Mouse (Mus musculus): Measurements from ENCODE around the gene Tspo.

The Tspo gene

DNA sequence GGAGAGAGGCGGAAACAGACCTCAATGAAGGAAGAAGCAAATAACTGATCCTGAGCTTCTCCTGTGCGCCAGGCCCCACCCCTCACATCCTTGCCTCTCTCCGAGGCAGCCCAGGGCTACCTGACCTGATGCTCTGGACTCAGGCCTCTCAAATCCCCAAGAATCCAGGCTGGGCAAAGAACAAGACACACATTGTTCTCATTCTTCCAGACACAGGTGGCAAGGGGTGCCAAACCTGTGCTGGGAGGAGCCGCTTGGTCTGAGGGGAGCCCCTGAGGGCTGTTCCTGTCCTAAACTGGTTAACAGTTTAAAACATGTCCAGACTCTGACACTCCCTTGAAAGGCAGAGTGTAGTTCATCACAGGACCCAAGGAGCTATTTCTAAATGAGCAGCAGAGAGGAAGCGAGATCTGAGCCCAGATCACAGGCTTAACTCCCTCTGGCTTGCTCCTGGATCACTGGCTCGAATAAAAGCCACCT is 21.4 kb downstream of the Tspo start:
- no peak for DNase-seq (ENCODE audit: low read depth)

DNA sequence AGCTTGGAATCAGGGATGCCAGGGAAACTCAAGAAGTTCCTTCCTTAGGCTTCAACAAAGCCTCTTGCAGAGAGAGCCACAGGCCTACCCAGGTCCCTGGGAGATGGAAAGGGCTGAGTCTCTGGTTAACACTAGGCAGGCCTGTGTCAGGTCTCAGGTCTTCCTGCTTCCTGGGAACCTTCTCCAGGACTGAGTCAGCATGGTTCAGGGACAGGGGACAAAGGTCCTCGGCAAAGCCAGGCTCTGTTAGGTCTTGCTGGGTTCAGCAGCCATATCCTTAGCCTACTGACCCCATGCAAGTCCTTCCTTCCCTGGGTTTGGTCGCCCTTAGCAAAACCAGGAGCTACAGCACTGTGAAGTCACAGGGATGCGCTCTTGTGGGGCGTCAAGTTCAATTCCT is 27.4 kb downstream of the Tspo start:
- DNase-seq (ENCODE audit: low read depth), result no peak

- no peak for DNase-seq (ENCODE audit: low read depth)
Measured at GRCm38 (mm10) chr15:83591758-83592157, 28.4 kb downstream of the Tspo start.

- peak; percentile 59 for DNase-seq (ENCODE audit: low read depth)
Measured at GRCm38 (mm10) chr15:83592260-83593188, 29.1 kb downstream of the Tspo start.

- no peak for DNase-seq (ENCODE audit: low read depth)
Measured at GRCm38 (mm10) chr15:83593189-83593585, 29.8 kb downstream of the Tspo start.

- peak; percentile 63 for DNase-seq (ENCODE audit: low read depth)
Measured at GRCm38 (mm10) chr15:83593702-83594512, 30.5 kb downstream of the Tspo start.

- peak; percentile 95 for DNase-seq (ENCODE audit: low read depth)
Measured at GRCm38 (mm10) chr15:83594513-83595363, 31.3 kb downstream of the Tspo start, which contains the start of gene Ttll12. TSS of gene Ttll12 (minus strand) at chr15:83595157.

DNA sequence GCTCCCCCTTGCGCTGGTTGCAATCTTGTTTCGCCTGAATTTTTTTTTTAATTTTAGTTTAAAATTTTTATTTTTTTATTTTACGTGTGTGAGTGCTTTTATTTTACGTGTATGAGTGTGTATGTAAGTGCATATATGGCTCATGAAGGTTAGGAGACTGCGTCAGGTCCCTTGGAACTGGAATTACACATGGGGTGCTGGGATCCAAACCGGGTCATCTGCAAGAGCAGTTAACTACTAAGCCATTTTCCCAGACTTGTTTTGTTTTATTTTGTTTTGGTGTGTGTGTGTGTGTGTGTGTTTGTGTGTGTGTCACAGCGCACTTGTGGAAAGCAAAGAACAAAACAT is 31.9 kb downstream of the Tspo start:
- no peak for DNase-seq (ENCODE audit: low read depth)

DNA sequence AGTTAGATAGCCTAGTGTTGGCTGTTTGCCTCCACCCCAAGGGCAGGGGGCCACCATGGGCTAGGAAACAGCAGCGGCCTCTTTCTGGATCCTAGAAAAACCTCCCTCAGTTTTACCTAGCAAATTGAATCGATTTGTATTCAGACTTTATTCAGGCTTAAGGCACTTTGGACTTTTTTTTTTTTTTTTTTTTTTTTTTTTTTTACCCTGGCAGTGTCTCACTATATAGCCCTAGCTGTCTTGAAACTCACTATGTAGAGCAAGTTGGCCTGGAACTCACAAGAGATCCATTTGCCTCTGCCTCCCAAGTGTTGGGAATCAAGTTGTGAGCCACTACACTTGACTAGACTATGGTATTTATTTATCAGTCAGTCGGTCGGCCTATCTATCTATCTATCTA is 33.4 kb downstream of the Tspo start:
- DNase-seq (ENCODE audit: low read depth), result no peak

DNA sequence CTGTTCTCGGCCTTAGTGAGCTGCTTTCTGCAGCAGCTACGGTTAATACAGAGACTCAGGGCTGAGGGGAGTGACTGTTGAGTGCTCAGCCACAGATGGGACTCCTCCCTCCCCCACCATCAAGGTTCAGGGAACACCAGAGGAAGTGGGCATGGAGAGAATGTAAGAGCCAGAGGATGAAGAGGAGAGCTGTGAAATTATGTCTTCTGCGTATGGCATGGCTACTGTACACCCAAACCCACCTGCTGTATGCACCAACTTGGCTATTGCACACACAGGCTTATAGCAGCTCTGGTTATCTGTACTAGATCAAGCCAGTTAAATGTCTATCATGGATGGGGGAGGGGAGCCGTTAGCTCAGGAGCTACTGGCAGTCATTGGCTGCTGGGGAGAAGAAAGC is 37.8 kb downstream of the Tspo start:
- DNase-seq (ENCODE audit: low read depth), result no peak

DNA sequence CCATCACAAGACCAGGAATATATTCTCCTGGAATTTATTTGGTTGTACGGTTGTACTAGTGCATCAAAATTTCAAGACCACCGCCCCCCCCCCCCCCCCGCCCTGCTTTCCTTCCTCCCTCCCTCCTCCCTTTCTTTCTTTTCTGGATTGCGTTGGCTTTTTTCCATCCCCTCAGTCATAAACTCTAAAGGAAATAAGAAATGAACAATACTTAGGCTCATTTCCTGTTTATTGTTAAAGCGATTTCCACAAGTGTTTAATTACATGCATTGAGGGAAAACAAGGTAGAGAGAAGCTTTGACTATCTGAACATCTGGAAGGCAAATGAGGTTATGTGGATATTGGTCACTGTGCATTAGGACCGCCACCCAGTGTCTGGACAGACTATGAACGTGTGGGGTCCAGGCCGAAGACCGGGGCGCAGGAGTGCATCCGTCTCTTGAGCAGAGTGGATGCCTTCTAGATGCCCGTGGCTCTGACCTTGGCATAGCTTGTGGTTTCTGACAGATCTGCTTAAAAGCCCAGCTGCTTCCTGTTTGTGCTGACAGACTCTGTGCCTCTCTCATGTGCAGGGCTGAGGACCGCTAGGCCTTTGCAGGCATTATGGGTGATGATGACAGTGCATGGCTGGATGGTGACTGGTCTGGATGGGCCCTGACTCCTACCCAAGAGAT is 39.1 kb downstream of the Tspo start:
- no peak for DNase-seq (ENCODE audit: low read depth)

DNA sequence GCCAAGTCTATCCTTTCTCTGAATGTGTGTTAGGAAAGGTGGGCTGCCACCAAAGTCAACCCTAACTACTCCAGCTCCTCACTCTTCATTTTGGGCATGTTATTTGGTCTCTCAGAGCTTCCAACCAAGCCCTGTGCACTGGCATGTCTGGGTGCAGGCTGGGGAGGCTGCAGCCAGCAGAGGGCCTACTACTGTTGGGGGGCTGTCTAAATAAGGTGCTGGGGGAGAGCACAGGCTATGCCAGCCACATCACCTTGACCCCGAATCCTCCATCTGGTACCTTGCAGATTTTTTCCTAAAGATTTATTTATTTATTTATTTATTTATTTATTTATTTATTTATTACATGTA is 39.6 kb downstream of the Tspo start:
- DNase-seq (ENCODE audit: low read depth), result no peak

GRCm38 (mm10) chr15:83603426-83603825 is 40.0 kb downstream of the Tspo start:
- DNase-seq (ENCODE audit: low read depth), result no peak

- DNase-seq (ENCODE audit: low read depth), result no peak
Measured at GRCm38 (mm10) chr15:83606216-83606615, 42.8 kb downstream of the Tspo start.

DNA sequence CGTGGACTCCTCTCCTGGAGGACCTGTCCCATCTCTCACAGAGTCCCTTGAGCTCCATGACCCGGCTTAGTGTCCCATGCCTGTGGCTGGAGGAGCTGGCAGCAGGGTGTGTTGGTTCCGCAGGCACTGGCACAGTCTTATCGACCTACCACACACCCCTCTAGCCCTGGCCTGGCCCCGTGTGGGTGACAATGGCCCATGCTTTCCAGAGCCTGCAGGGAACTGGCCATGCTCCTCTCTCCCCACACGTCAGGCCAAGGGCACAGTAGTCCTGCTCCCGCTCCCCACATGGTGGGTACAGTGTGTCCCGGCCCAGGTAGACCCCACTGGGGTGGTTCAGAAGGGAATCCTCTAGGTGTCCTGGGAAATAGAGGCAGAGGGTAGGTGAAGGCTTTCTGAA is 43.3 kb downstream of the Tspo start:
- DNase-seq (ENCODE audit: low read depth), result no peak

DNA sequence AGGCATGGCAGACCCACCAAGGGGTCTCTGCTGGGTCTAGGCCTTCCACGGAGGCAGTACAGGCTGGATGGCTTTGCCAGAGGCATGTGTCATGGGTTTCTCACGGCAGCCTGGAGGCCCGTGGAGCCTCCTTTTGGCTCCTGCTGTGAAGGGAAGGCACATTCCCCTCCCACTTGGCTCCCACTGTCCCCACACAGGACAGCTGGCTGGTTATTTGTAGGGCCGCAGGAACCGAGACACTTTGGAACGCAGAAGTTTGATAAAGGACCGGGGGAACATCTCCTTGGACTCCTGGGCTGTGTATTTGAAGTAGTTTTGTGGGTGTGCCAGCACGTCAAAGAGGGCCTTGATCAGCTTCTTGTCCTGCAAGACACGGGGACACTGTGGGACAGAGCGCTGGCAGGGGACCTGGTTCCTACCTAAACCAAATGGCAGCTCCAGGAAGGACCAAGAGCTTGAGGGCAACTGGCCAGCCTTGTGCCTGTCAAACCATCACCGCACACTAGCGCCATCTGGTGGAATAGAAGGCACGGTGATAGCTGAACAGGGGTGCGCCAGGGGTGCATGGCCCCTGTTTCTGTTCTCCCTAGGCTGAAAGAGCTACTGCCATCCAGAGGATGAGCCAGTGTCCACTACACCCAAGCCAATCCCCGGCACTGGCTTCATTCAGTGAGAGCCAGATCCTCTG is 43.9 kb downstream of the Tspo start:
- peak; percentile 77 for DNase-seq (ENCODE audit: low read depth)

DNA sequence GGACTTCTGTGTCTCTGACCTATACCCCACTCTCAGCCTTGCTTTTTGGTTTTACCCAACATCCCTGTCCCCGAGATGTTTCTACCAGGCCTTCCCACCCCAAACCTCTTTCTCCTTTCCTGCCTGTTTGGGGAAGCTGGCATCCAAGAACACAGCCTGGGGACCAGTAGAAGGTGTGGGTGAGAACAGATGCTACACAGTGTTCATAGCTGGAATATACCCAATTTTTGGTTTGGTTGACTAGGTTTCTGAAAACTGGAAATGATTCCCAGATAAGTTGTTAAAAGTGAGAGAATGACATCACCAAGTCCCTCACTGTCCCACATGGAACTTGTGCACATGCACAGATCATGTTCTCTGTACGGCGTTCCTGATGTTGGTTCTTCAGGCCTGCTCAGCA is 51.9 kb downstream of the Tspo start:
- DNase-seq (ENCODE audit: low read depth), result no peak

Measured in c-Kit-positive CD71-positive TER-119-negative erythroid progenitor cells, embryonic 14.5 days (primary cell).